Mouse (Mus musculus): ENCODE data around the gene Rwdd4a. TPM values are rescaled to one million over a fixed set of nuclear protein-coding genes. Genes with fewer than 3 reads are reported as not detected.

Rwdd4a gene
- polyA plus RNA-seq, 1 experiment from 2014 or later = 45.8 TPM

DNA sequence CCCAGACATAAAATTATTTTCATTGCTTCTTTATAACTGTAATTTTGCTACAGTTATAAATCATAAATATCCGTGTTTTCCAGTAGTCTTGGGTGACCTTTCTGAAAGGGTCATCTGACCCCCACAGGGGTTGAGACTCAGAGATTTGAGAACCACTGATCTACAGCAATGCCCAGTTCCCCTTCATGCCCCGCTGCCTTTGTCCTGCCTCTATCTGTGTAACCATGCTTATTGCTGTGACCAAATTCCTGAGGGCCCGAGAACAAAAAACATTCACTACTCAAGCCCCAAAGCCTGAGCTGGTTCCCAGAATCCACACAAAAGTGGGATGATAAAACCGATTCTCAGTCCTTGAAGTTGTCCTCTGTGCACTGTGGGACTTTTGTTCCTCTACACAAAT lies 4.9 kb downstream of the Rwdd4a start:
- Histone ChIP-seq H3K4me1 (replicated peaks) (peaks cover 7% of the 10 kb centered on the region), H3K36me3 (peaks cover 46% of the 10 kb centered on the region), H3K9me3 (no peaks in the 10 kb centered on the region), H3K4me3 (replicated peaks) (no peak overlapping the region), H3K27ac (no peak overlapping the region), H3K4me2 (no peak overlapping the region), H3K27me3 (no peaks in the 10 kb centered on the region), H3K9ac (replicated peaks) (no peak overlapping the region)
- ATAC-seq (ENCODE audit: insufficient number of reproducible peaks, insufficient read depth, low FRiP score, low TSS enrichment, low read depth) = no peak
- 88% methylated on average over 4 of the region's 4 CpGs for WGBS

DNA sequence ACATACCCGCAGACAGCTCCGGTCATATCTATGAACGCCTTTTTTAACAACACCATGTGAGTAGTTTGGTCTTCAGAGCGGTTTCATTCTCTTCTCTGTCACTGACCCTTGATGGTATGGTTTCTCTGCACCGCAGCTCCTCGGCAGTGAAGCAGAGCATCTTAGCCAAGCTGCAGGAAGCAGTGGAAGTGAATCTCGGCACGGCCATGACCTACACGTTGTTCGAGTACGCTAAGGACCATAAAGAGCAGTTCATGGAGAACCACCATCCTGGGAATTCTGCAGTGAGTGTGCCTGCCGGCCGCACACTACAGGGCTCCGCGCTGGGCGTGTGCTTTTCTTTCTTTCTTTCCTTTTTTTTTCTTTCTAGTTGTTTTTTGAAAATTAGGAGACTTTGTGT lies 9.3 kb downstream of the Rwdd4a start:
- no peak overlapping the region for H3K4me2 ChIP-seq
- no peaks in the 10 kb centered on the region for H3K27me3 ChIP-seq
- WGBS = 96% methylated on average over 16 of the region's 16 CpGs
- H3K36me3 ChIP-seq = peaks cover 84% of the 10 kb centered on the region
- ATAC-seq (ENCODE audit: insufficient number of reproducible peaks, insufficient read depth, low FRiP score, low TSS enrichment, low read depth) = no peak
- no peak overlapping the region for H3K9ac ChIP-seq (replicated peaks)
- no peak overlapping the region for H3K27ac ChIP-seq
- no peak overlapping the region for H3K4me3 ChIP-seq (replicated peaks)
- H3K4me1 ChIP-seq (replicated peaks) = no peaks in the 10 kb centered on the region
- H3K9me3 ChIP-seq = no peaks in the 10 kb centered on the region

DNA sequence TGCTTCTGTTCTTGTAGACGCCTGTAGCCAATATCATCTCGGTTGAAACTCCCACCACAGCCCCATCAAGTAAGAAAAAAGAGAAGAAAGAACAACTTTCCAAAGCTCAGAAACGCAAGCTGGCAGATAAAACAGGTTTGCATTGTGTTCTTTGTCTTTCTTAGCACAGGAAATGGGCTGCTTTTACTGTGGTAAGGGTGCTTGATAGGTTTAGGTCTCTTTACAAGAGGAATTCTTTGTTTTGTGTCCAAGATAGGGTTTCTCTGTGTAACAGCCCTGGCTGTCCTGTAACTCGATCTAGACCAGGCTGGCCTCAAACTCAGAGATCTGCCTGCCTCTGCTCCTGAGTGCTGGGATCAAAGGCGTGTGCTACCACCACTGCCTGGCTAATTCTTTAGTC lies 10.6 kb downstream of the Rwdd4a start:
- H3K36me3 ChIP-seq = peaks cover 84% of the 10 kb centered on the region
- no peak overlapping the region for H3K27ac ChIP-seq
- 90% methylated on average over 5 of the region's 5 CpGs for WGBS
- no peak overlapping the region for H3K4me2 ChIP-seq
- no peaks in the 10 kb centered on the region for H3K4me1 ChIP-seq (replicated peaks)
- no peak overlapping the region for H3K9ac ChIP-seq (replicated peaks)
- no peak overlapping the region for H3K4me3 ChIP-seq (replicated peaks)
- no peak for ATAC-seq (ENCODE audit: insufficient number of reproducible peaks, insufficient read depth, low FRiP score, low TSS enrichment, low read depth)
- H3K27me3 ChIP-seq = no peaks in the 10 kb centered on the region
- H3K9me3 ChIP-seq = no peaks in the 10 kb centered on the region

DNA sequence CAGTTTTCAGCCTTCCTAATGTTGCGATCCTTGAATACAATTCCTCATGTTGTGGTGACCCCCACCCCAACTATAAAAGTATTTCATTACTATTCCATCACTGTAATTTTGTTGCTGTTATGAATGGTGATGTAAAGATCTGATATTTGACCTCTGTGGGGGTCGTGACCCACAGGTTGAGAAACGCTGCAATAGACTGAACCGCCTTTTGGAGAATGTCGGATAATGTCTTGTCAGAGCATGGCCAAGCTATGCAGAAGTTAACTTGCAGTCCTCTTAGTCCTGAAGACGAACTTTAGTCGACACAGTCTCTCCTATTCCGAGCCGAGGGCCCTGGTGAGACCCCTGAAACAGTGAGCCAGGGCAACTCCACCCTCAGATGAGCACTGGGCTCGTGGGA lies 13.6 kb downstream of the Rwdd4a start:
- H3K9me3 ChIP-seq = no peaks in the 10 kb centered on the region
- no peak overlapping the region for H3K27ac ChIP-seq
- H3K4me1 ChIP-seq (replicated peaks) = no peaks in the 10 kb centered on the region
- ATAC-seq (ENCODE audit: insufficient number of reproducible peaks, insufficient read depth, low FRiP score, low TSS enrichment, low read depth) = no peak
- H3K27me3 ChIP-seq = no peaks in the 10 kb centered on the region
- H3K36me3 ChIP-seq = peaks cover 91% of the 10 kb centered on the region
- no peak overlapping the region for H3K4me2 ChIP-seq
- H3K9ac ChIP-seq (replicated peaks) = no peak overlapping the region
- 90% methylated on average over 10 of the region's 10 CpGs for WGBS
- H3K4me3 ChIP-seq (replicated peaks) = no peak overlapping the region

DNA sequence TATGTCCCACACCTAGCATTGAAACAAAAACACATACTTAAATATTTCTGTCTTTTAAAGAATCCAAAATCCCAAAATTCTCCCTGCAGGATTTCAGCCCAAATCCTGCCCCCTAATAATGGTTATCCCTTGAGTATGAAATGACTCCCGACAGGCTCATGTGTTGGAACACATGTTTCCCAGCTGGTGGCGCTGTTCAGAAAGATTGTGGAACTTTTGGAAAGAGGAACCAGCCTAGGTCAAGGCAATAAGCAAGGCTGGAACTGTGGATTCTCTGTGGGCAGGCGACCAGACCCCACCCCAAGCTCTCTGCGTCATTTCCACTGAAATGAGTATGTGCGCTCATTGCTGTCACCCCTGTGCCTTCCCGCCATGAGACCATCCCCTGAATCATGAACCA lies 20.1 kb downstream of the Rwdd4a start:
- Histone ChIP-seq H3K9me3 (no peaks in the 10 kb centered on the region), H3K36me3 (peaks cover 34% of the 10 kb centered on the region), H3K4me2 (no peak overlapping the region), H3K27ac (no peak overlapping the region), H3K9ac (replicated peaks) (no peak overlapping the region), H3K4me1 (replicated peaks) (no peaks in the 10 kb centered on the region), H3K27me3 (no peaks in the 10 kb centered on the region), H3K4me3 (replicated peaks) (no peak overlapping the region)
- 86% methylated on average over 6 of the region's 6 CpGs for WGBS
- ATAC-seq (ENCODE audit: insufficient number of reproducible peaks, insufficient read depth, low FRiP score, low TSS enrichment, low read depth) = no peak

DNA sequence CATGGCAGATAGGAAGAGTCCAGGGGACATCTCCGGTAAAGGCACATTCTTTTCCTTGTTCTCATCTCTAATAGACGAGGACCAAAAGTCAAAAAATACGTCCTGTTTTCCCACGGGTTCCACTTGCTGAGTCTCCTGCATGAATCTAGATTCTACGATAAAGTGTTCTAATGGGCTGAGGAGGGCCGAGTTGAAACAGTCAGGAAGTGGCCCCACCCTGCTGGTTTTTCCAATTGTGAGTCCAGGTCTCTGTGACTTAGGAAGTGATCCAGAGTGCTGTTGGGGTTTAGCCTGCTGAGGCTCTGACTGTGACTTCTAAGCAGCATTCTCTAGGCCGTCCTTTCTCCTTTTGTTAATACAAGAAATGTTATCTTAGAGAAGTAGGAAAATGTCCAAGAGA lies 23.0 kb downstream of the Rwdd4a start:
- H3K9ac ChIP-seq (replicated peaks) = no peak overlapping the region
- no peak overlapping the region for H3K4me2 ChIP-seq
- no peak for ATAC-seq (ENCODE audit: insufficient number of reproducible peaks, insufficient read depth, low FRiP score, low TSS enrichment, low read depth)
- no peaks in the 10 kb centered on the region for H3K27me3 ChIP-seq
- H3K36me3 ChIP-seq = peaks cover 8% of the 10 kb centered on the region
- no peaks in the 10 kb centered on the region for H3K9me3 ChIP-seq
- 87% methylated on average over 7 of the region's 7 CpGs for WGBS
- no peak overlapping the region for H3K4me3 ChIP-seq (replicated peaks)
- no peaks in the 10 kb centered on the region for H3K4me1 ChIP-seq (replicated peaks)
- no peak overlapping the region for H3K27ac ChIP-seq

DNA sequence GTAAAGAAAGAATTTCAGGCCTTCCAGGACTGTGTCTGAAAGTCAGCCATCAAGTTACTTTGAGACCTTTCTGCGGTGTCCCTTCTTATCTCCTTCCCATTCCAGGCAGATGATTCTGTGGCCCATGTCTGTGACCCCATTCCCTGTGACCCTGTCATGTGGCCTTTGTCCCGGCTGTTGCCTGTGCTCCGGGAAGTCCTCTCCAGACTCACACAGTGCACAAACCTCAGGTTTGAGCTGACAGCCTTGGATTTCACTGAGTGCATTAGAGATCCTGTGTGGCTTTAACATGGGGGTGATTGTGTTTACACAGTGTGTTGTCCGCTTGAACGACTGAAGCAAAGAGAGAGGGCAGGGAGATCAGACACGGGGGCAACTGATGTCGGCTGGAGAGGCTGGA lies 24.8 kb downstream of the Rwdd4a start:
- Histone ChIP-seq H3K4me3 (replicated peaks) (no peak overlapping the region), H3K4me1 (replicated peaks) (no peaks in the 10 kb centered on the region), H3K4me2 (no peak overlapping the region), H3K27ac (no peak overlapping the region), H3K36me3 (peaks cover 2% of the 10 kb centered on the region), H3K9me3 (no peaks in the 10 kb centered on the region), H3K9ac (replicated peaks) (no peak overlapping the region), H3K27me3 (no peaks in the 10 kb centered on the region)
- ATAC-seq (ENCODE audit: insufficient number of reproducible peaks, insufficient read depth, low FRiP score, low TSS enrichment, low read depth) = no peak
- WGBS = 71% methylated on average over 7 of the region's 7 CpGs

DNA sequence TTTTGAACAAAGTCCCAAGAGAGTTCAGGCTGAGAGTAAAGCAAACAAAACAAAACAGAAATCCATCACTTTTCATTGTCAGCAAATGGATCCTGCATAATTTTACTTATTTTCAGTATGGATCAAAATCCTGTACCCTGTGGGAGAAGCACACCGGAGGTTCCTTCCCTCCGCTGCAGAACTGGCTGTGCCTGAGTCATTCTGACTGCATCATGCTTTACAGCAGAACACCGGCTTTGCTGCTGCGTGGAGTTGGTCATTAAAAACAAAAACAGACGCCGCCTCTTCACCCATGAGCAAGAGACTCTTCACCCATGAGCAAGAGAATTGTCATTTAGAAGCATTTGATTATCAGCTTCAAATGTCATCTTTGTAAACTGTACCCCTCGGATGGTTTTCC lies 27.3 kb downstream of the Rwdd4a start:
- H3K36me3 ChIP-seq = no peaks in the 10 kb centered on the region
- H3K4me2 ChIP-seq = no peak overlapping the region
- no peaks in the 10 kb centered on the region for H3K4me1 ChIP-seq (replicated peaks)
- H3K9me3 ChIP-seq = no peaks in the 10 kb centered on the region
- no peak overlapping the region for H3K9ac ChIP-seq (replicated peaks)
- H3K4me3 ChIP-seq (replicated peaks) = no peak overlapping the region
- no peak overlapping the region for H3K27ac ChIP-seq
- WGBS = 86% methylated on average over 7 of the region's 7 CpGs
- no peaks in the 10 kb centered on the region for H3K27me3 ChIP-seq
- ATAC-seq (ENCODE audit: insufficient number of reproducible peaks, insufficient read depth, low FRiP score, low TSS enrichment, low read depth) = no peak

DNA sequence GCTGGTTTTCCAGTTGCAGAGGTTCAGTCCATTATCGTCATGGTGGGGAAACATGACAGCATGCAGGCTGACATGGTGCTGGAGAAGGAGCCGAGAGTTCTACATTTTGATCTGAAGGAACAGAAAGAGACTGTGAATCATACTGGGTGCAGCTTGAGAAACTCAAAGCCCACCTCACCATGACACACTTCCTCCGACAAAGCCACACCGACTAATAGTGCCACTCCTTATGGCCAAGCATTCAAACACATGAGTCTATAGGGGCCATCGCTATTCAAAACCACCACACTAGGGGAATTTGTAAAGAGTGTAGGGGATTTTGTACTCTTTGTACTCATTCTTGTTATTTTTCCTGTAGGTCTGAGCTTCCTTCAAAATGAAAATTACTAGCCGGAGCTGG lies 33.1 kb downstream of the Rwdd4a start:
- no peak overlapping the region for H3K9ac ChIP-seq (replicated peaks)
- ATAC-seq (ENCODE audit: insufficient number of reproducible peaks, insufficient read depth, low FRiP score, low TSS enrichment, low read depth) = no peak
- H3K27me3 ChIP-seq = no peaks in the 10 kb centered on the region
- no peaks in the 10 kb centered on the region for H3K4me1 ChIP-seq (replicated peaks)
- WGBS = 95% methylated on average over 6 of the region's 6 CpGs
- no peaks in the 10 kb centered on the region for H3K9me3 ChIP-seq
- H3K27ac ChIP-seq = no peak overlapping the region
- H3K4me3 ChIP-seq (replicated peaks) = no peak overlapping the region
- H3K36me3 ChIP-seq = no peaks in the 10 kb centered on the region
- H3K4me2 ChIP-seq = no peak overlapping the region

DNA sequence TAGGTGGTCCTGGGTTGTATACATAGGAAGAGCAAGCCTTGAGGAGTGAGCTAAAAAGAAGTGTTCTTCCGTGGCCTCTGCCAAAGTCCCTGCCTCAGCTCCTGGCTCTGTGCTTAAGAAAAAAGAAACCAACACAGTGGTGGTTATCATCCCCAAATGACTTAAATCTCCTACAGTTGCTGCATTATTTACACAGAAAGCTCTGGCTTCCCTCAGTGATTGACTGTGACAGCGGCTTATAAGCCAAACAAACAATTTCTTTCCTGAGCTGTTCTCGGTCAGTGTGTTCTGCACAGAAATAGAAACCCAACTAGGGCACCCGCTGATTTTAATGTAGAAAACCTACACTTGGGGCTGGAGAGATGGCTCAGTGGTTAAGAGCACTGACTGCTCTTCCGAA lies 34.6 kb downstream of the Rwdd4a start:
- 87% methylated on average over 5 of the region's 5 CpGs for WGBS
- Histone ChIP-seq H3K9ac (replicated peaks) (no peak overlapping the region), H3K27me3 (no peaks in the 10 kb centered on the region)

DNA sequence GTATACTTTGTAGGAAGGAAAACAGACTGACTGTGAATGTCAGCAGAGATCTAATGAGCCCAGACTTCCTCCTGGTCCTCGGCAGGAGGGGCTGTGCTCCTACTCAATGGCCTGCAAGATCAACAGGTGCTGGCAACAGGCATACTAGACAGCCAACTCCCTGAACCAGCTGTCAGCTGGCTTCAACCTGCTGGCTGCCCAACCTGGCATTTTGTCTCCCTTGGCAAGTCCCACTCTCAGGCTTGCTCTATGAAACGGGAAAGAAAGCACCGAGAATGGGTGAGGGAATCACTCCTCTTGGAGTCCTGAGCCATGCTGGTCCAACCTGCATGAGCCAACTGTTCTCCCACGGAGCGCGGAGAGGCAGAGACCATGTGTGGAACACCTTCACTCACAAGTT lies 36.7 kb downstream of the Rwdd4a start:
- Histone ChIP-seq H3K4me1 (replicated peaks) (no peaks in the 10 kb centered on the region), H3K27ac (no peak overlapping the region), H3K9ac (replicated peaks) (no peak overlapping the region), H3K9me3 (no peaks in the 10 kb centered on the region), H3K4me2 (no peak overlapping the region), H3K36me3 (no peaks in the 10 kb centered on the region), H3K27me3 (no peaks in the 10 kb centered on the region), H3K4me3 (replicated peaks) (no peak overlapping the region)
- no peak for ATAC-seq (ENCODE audit: insufficient number of reproducible peaks, insufficient read depth, low FRiP score, low TSS enrichment, low read depth)
- WGBS = 81% methylated on average over 6 of the region's 6 CpGs

More for the DNA sequence above, 34.6 kb downstream of the Rwdd4a start:
- Histone ChIP-seq H3K4me3 (replicated peaks) (no peak overlapping the region), H3K27ac (no peak overlapping the region), H3K9me3 (no peaks in the 10 kb centered on the region), H3K4me2 (no peak overlapping the region), H3K4me1 (replicated peaks) (no peaks in the 10 kb centered on the region), H3K36me3 (no peaks in the 10 kb centered on the region)
- ATAC-seq (ENCODE audit: insufficient number of reproducible peaks, insufficient read depth, low FRiP score, low TSS enrichment, low read depth) = no peak

DNA sequence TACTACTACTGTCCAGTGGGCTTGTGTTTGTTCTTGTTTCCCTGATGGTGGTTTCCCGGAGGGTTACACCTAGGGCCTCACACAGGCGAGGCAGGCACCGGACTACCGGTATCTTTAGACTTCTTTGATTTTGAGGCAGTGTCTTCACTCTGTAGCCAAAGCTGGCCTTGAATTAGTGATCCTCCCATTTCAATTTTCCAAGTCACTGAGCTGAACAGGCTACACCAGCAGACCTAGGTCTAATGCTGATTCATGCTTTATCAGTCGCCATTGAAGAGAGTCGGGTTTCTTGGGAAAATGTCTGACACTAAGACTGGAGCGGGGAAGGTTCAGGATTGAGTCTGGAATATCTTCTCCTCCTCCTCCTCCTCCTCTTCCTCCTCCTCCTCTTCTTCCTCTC lies 40.0 kb downstream of the Rwdd4a start:
- WGBS = 93% methylated on average over 7 of the region's 7 CpGs
- peaks cover 11% of the 10 kb centered on the region for H3K9me3 ChIP-seq
- no peaks in the 10 kb centered on the region for H3K36me3 ChIP-seq
- no peak for ATAC-seq (ENCODE audit: insufficient number of reproducible peaks, insufficient read depth, low FRiP score, low TSS enrichment, low read depth)
- H3K4me2 ChIP-seq = no peak overlapping the region
- no peak overlapping the region for H3K9ac ChIP-seq (replicated peaks)
- H3K4me3 ChIP-seq (replicated peaks) = no peak overlapping the region
- H3K27me3 ChIP-seq = no peaks in the 10 kb centered on the region
- no peak overlapping the region for H3K27ac ChIP-seq
- H3K4me1 ChIP-seq (replicated peaks) = no peaks in the 10 kb centered on the region
